Mouse (Mus musculus) cerebellum, adult (tissue): ENCODE measurements around the gene Fbxw4.

ENCODE experiments used
- ATAC-seq: cut with Nextera tagmentation; 2 replicates; pipeline ENCODE4 v1.9.2; 2017; ENCODE audit warnings: mild to moderate bottlenecking, moderate library complexity, mixed read lengths; ENCODE audit not compliant: insufficient number of reproducible peaks, low FRiP score, low TSS enrichment

Gene Fbxw4

DNA sequence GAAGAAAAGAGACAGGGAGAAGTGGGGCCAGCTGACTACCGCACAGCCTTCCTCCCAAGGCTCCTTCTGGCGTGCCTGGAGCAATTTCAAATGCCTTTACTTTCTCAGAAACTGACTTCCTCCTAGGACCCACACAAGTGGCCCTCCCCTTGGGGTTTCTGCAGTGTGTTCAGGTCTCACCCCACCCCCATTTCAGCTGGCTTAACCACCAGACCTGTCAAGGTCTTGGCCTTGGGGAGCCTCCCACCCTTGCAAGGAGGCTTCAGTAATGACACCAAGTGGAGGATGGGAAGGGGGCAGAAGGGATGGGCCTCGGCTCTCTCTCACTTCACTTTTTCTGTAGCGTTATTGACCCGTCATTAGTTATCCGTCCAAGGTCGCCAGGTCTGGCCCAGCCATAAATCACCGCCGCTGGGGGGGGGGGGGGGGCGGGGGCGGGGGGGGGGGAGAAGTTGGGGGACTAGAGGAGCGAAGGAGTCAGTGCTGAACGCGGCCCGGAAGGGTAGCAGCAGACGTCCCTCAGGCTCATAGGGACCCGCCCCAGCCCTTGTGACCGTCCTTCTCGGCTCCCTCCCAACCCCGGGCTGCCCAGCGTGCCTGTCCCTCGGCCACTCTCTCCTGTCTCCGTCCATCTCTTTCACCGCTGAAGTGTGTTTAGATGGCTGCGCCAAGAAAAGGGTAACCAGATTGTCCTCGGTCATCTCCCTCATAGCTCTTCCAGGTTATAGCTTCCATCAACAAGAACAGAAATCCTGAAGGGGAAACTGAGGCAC is 115.8 kb downstream of the Fbxw4 start:
- ATAC-seq: 0 out of 2 replicates have a peak, but pooled peaks have one; percentile 22

DNA sequence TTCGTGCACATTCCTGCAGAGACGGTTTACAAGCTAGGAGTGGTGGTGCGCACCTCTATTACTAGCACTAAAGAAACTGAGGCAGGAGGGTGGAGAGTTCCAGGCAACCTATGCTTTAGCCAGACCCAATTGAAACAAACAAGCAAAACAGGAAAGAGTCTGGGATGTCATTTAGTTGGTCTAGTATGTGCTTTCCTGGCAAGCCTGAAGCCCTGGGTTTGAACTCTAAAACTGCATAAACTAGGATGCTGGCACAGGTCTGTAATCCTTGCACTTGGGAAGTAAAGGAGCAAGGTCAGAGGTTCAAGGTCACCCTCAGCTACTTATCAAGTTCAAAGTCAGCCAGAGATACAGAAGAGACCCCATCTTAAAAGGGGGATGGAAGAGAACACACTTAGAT is 118.1 kb downstream of the Fbxw4 start:
- no peak for ATAC-seq

DNA sequence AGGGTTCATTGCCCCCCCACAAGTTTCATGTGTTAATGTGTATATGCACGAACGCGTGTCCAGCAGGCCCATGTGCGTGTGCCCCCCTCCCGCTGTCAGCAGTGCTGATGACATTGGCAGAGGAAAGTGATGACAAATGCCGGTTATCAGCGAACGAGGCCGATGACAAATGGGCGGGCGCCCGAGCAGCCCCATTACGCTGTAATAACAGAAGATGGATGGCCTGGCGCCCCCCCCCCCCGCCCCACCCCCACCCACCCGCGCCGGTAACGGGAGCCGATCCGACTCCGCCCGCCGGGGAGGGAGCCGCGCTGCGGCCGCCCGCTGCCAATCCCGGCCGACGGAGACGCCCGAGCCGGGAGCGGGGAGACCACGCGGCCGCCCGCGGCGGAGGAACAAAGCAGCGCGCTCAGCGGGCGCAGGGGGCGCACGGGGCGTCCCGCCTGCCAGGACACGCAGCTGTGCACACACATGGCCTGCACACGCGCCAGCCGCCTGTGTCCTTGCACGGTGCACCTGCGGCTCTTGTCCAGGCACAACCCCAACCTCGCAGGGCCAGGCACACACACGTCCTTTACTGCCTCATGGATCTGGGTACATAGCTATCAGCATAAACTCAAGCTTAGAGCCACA is 118.6 kb downstream of the Fbxw4 start:
- ATAC-seq: no peak

- ATAC-seq: no peak
Observed at GRCm38 (mm10) chr19:45540657-45541408, 119.3 kb downstream of the Fbxw4 start.

- peak; percentile 34; the same call in 1 of the 2 replicates for ATAC-seq
Observed at GRCm38 (mm10) chr19:45537505-45537904, 122.6 kb downstream of the Fbxw4 start.

DNA sequence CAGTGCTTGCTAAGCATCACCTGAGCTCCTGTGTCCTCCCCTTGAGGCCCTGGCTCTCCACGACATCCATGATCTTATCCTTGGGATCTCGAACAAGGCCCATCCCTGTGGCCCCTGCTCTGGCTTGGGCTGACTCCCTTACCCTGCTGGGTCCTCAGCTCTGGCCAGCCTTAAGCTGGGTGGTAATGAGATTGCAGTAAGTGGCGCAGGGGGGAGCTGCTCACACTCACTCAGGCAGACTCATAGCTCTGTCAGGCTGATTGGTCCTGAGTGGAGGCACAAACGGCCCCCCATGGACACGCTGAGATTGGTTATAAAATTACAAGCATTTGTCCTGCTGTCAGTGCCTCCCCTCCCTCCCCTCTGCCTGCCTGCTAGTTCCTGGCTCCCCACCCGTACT is 124.2 kb downstream of the Fbxw4 start:
- ATAC-seq: no peak

DNA sequence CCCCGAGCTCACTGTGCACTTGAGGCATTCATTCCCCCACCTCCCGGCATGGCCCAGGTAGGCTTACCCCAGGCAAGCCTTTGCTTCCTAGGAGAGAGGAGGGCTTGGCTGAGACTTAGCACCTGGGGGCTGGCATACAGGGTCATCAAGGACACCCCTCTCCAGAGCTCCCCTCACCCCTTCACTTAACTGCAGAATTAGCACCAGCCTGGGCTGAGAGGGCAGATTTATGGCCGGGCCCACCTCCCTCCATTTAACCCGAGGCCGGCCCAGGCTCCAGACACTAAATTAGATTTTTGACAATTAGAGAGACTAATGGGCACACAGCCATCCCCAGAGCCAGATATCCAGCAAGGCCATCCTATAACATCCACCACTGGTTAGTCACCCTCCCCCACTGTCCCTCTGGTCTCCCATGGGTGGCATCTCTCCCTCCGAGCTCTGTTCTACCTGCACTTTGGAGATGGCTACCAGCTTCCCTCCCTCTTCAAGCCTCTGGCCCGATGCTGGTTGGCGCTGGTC is 124.8 kb downstream of the Fbxw4 start:
- ATAC-seq: no peak

GRCm38 (mm10) chr19:45533617-45534016 is 126.5 kb downstream of the Fbxw4 start:
- no peak for ATAC-seq

DNA sequence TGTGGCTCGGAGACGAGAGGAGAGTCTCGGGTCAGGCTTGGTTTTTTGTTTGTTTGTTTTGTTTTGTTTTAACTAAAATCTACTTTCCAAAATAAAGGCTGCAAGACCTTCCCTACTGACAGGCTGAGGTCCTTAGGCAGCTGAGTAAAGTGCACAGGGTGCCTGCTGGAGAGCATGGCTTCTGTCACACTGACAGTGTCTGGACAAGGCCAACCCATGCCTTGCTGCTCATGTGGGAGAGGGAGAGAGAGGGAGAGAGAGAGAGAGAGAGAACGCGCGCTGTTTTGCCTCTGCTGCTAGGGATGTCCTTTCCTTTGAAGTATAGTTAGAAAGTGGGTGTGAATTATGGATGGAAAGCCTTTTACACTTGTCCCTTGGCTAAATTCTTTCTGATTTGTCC is 128.6 kb downstream of the Fbxw4 start:
- ATAC-seq: no peak

DNA sequence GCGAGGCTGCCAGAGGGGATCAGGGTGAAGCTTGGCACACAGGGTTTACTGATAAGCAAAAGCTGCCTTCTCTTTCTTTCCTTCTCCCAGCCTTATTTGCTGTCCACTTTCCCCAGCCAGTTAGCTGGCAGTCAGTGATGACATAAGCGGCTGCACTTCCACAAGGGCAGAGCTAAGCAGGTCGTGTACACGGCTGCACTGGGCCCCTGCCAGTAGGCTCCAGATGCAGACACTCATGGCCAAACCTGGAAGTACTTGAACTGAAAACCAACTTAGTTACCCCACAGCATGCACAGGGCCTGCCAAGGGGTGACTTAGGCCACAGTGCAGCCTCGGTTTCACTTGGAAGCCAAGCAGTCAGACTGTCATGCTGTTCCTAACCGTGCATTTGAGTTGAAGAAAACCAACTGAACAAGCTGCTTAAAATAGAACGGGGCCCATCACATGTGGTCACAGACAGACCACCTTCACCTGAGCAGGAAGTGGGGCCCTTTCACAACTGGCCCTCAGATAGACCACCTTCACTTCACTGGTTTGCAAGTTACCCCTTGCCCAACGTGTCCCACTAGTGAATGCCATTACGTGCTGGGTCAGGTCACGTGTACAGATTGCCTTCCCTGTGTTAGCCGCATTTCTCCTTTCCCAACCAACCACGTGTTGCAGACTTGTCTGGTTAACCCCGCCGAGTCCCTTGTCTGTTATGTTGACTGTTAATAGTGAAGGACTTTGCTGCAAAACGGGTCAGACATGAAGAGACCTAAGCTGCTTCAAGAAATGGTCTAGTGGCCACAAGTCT is 129.7 kb downstream of the Fbxw4 start:
- no peak for ATAC-seq

- no peak for ATAC-seq
Observed at GRCm38 (mm10) chr19:45529294-45529693, 130.8 kb downstream of the Fbxw4 start.
